Mouse (Mus musculus) brain, embryonic 14.5 days (tissue): ENCODE measurements around the gene Ugt1a8.

Experiments
- CTCF ChIP-seq: fragments of 200-500 bp; IDR thresholded peaks from 2 replicates; pipeline ENCODE4 v1.5.1; 2012; ENCODE audit warnings: inconsistent platforms, mild to moderate bottlenecking, moderate library complexity, borderline replicate concordance; ENCODE audit not compliant: insufficient read depth, insufficient read length; ENCODE audit errors: extremely low read depth
- POLR2A ChIP-seq: fragments of 200-500 bp; IDR thresholded peaks from 2 replicates; pipeline ENCODE4 v1.6.1; 2012; ENCODE audit warnings: mild to moderate bottlenecking, inconsistent platforms, borderline replicate concordance; ENCODE audit not compliant: poor library complexity, insufficient read depth, insufficient read length, severe bottlenecking; ENCODE audit errors: extremely low read depth

DNA sequence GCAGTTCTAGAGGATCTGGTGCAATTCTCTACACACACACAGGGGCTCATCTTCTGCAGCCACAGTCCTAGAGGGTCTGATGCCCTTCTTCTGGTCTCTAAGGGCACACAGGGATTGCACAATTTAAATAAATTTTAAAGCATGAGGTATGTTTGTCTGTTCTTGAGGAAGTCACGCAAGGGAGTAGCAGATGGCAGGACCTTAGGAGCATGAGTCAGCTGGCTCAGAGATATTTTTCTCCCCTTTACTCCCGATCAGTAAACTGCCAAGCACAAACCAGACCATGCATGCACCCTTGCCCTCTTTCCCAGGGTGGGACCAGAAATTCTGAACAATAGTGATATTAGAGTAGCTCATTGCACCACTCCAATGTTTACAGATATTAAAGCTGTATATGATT lies 70.8 kb downstream of the Ugt1a8 start:
- TF ChIP-seq POLR2A (no peak), CTCF (no peak)
